Comparison of ENCODE assay signal across 8 mouse cellular contexts in genomic region chr3:145117637-145118036, GRCm38 (mm10). TPM values are rescaled to one million over a fixed set of nuclear protein-coding genes. Genes with fewer than 3 reads are reported as not detected.
DNase-seq lines count a peak whose midpoint lies in the region; ATAC-seq and TF ChIP-seq lines count a peak whose summit lies in the region.

No protein-coding gene starts in this region.

- DNase-seq in liver, embryonic 11.5 days (ENCODE audit: low spot score): no peak
- no peak for DNase-seq in liver
- no peak for DNase-seq in urinary bladder, adult 18-20 months (ENCODE audit: low spot score in 2 of 2)
- DNase-seq in left cerebral cortex, adult 9 months (ENCODE audit: low spot score in 2 of 2): no peak
- no peak for DNase-seq in layer of hippocampus, adult 11-12 months (ENCODE audit: low spot score)

- peak overlapping the region; percentile 44; the same call in 1 of the 2 replicates for H3K9ac ChIP-seq in liver, embryonic 11.5 days (ENCODE audit: low read depth, low read length)
- no peak overlapping the region; the same call in 1 of the 2 replicates for H3K9ac ChIP-seq in intestine, embryonic 16.5 days (ENCODE audit: low read depth, low read length)
- peak overlapping the region; percentile 81 for H3K9ac ChIP-seq in neural tube, embryonic 12.5 days

- peak overlapping the region; percentile 92; the same call in 1 of the 2 replicates for H3K27ac ChIP-seq in liver, embryonic 11.5 days (ENCODE audit: low read depth, low read length)
- no peak overlapping the region for H3K27ac ChIP-seq in embryonic fibroblast, embryonic 13.5 days (ENCODE audit: insufficient read depth, low read length)
- H3K27ac ChIP-seq in intestine, embryonic 16.5 days (ENCODE audit: low read length): no peak overlapping the region
- H3K27ac ChIP-seq in neural tube, embryonic 12.5 days: no peak overlapping the region

- WGBS in liver, embryonic 11.5 days: 80% methylated on average over 10 of the region's 10 CpGs
- WGBS in intestine, embryonic 16.5 days: 80% methylated on average over 10 of the region's 10 CpGs
- WGBS in neural tube, embryonic 12.5 days: 86% methylated on average over 10 of the region's 10 CpGs

- TF ChIP-seq CTCF in embryonic fibroblast, embryonic 13.5 days (IDR thresholded peaks at IDR 0.05; ENCODE audit: borderline replicate concordance, insufficient read depth, low read length): no peak

- H3K4me1 ChIP-seq in liver, embryonic 11.5 days (replicated peaks; ENCODE audit: control insufficient read depth, insufficient read depth, low read length): peaks cover 6% of the 10 kb centered on the region; the same call in 1 of the 2 replicates
- peaks cover 6% of the 10 kb centered on the region; the same call in 1 of the 2 replicates for H3K4me1 ChIP-seq in embryonic fibroblast, embryonic 13.5 days (ENCODE audit: control insufficient read depth, insufficient read depth, low read length)
- no peaks in the 10 kb centered on the region for H3K4me1 ChIP-seq in intestine, embryonic 16.5 days (ENCODE audit: control insufficient read depth, insufficient read depth, low read length)
- H3K4me1 ChIP-seq in neural tube, embryonic 12.5 days: peaks cover 16% of the 10 kb centered on the region

- no peak for TF ChIP-seq POLR2A in embryonic fibroblast, embryonic 13.5 days (IDR thresholded peaks at IDR 0.05; ENCODE audit: low read depth, low read length)

- H3K9me3 ChIP-seq in liver, embryonic 11.5 days (ENCODE audit: control insufficient read depth, low read length): no peaks in the 10 kb centered on the region
- no peaks in the 10 kb centered on the region for H3K9me3 ChIP-seq in intestine, embryonic 16.5 days (ENCODE audit: control insufficient read depth, low read length)
- H3K9me3 ChIP-seq in neural tube, embryonic 12.5 days: no peaks in the 10 kb centered on the region

- peak overlapping the region; percentile 84 for H3K4me2 ChIP-seq in liver, embryonic 11.5 days
- H3K4me2 ChIP-seq in intestine, embryonic 16.5 days (ENCODE audit: low read depth, low read length): peak overlapping the region; percentile 47
- peak overlapping the region; percentile 77 for H3K4me2 ChIP-seq in neural tube, embryonic 12.5 days (replicated peaks)

- peak overlapping the region; percentile 81 for H3K4me3 ChIP-seq in liver, embryonic 11.5 days (ENCODE audit: low read depth, low read length)
- H3K4me3 ChIP-seq in embryonic fibroblast, embryonic 13.5 days (ENCODE audit: insufficient read depth, low read length): peak overlapping the region; percentile 48
- peak overlapping the region; percentile 90 for H3K4me3 ChIP-seq in intestine, embryonic 16.5 days (ENCODE audit: low read length)
- peak overlapping the region; percentile 80 for H3K4me3 ChIP-seq in neural tube, embryonic 12.5 days

- no peaks in the 10 kb centered on the region for H3K27me3 ChIP-seq in liver, embryonic 11.5 days (replicated peaks; ENCODE audit: control insufficient read depth, insufficient read depth, low read length)
- H3K27me3 ChIP-seq in intestine, embryonic 16.5 days (replicated peaks; ENCODE audit: control insufficient read depth, insufficient read depth, low read length): no peaks in the 10 kb centered on the region
- H3K27me3 ChIP-seq in neural tube, embryonic 12.5 days (replicated peaks): no peaks in the 10 kb centered on the region

- H3K36me3 ChIP-seq in liver, embryonic 11.5 days (ENCODE audit: control insufficient read depth, insufficient read depth, low read length): no peaks in the 10 kb centered on the region
- H3K36me3 ChIP-seq in intestine, embryonic 16.5 days (ENCODE audit: control insufficient read depth, insufficient read depth, low read length): no peaks in the 10 kb centered on the region
- H3K36me3 ChIP-seq in neural tube, embryonic 12.5 days: no peaks in the 10 kb centered on the region

- ATAC-seq in liver, embryonic 11.5 days (replicated peaks; ENCODE audit: low FRiP score): no peak
- ATAC-seq in intestine, embryonic 16.5 days: no peak
- ATAC-seq in neural tube, embryonic 12.5 days (ENCODE audit: low FRiP score, low read depth): no peak

RNA-seq across cellular contexts. Expression of gene Odf2l, which starts 0.8 kb away (rescaled TPM):
- 18.7 and 19.5 TPM in 2 replicates for polyA plus RNA-seq in liver, embryonic 11.5 days (2014; fragmentation: Nextera tagmentation; extraction: Ambion mirVana)
- polyA plus RNA-seq in embryonic fibroblast, embryonic 13.5 days (2011; ENCODE audit: insufficient read length, low read depth, missing spikeins): 22.4 and 40.7 TPM in 2 replicates
- polyA plus RNA-seq in intestine, embryonic 16.5 days (2015; fragmentation: Nextera tagmentation; extraction: Ambion mirVana): 13.1 and 14.7 TPM in 2 replicates
- 21.6 and 25.1 TPM in 2 replicates for polyA plus RNA-seq in neural tube, embryonic 12.5 days (2016; fragmentation: Nextera tagmentation; extraction: Ambion mirVana)

RNA-seq across cellular contexts. Expression of gene Clca2, which starts 18.4 kb away (rescaled TPM):
- polyA plus RNA-seq in liver, embryonic 11.5 days (2014; fragmentation: Nextera tagmentation; extraction: Ambion mirVana): 0.07 TPM in 1 of 2 replicates, not detected in the other
- polyA plus RNA-seq in embryonic fibroblast, embryonic 13.5 days (2011; ENCODE audit: insufficient read length, low read depth, missing spikeins): not detected in 2 replicates
- polyA plus RNA-seq in intestine, embryonic 16.5 days (2015; fragmentation: Nextera tagmentation; extraction: Ambion mirVana): 0.12 and 0.17 TPM in 2 replicates
- polyA plus RNA-seq in neural tube, embryonic 12.5 days (2016; fragmentation: Nextera tagmentation; extraction: Ambion mirVana): 0.16 and 0.18 TPM in 2 replicates
